In the genomic region with DNA sequence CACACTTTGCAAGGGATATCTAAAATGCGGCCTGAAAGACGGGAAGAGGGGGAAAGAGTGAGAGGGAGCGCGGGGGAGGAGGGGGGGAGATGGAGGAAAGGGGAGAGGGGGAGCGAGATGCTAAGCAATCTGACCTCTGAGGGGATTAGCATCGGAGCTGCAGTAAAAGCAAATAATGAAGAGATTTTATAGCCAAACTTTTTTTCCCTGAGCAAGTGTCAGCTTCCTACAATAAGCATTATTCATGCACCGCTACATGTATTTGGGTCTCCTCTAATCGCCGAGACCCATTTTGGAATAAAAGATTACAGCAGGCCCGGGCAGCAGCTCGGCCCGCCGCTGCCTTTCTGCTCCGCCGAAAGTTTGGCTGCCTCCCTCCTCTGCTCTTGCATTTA, we compare ENCODE assay signal across 21 mouse cellular contexts. TPM values are rescaled to one million over a fixed set of nuclear protein-coding genes. Genes with fewer than 3 reads are reported as not detected.
DNase-seq lines count a peak whose midpoint lies in the region; ATAC-seq lines count a peak whose summit lies in the region.
"Had no signal": no experiment of that assay in that cellular context is flagged by ENCODE, and none has a peak within 500 bp of the region (broad histone marks: within the 10 kb centered on the region; RNA-seq: fewer than 3 reads in every experiment).

No protein-coding gene starts in this region.

- peaks cover 17% of the 10 kb centered on the region for H3K4me1 ChIP-seq in limb, embryonic 11.5 days (ENCODE audit: control insufficient read depth, insufficient read depth, low read length)
- peaks cover 33% of the 10 kb centered on the region for H3K4me1 ChIP-seq in limb, embryonic 10.5 days
- peaks cover 67% of the 10 kb centered on the region for H3K4me1 ChIP-seq in forebrain, embryonic 15.5 days
- peaks cover 35% of the 10 kb centered on the region for H3K4me1 ChIP-seq in midbrain, embryonic 15.5 days

- peaks cover 91% of the 10 kb centered on the region for H3K27me3 ChIP-seq in limb, embryonic 11.5 days (ENCODE audit: control insufficient read depth, insufficient read depth, low read length)
- H3K27me3 ChIP-seq in limb, embryonic 10.5 days (ENCODE audit: low read depth, poor library complexity, severe bottlenecking), result peaks cover 100% of the 10 kb centered on the region
- H3K27me3 ChIP-seq in forebrain, embryonic 15.5 days, result no peaks in the 10 kb centered on the region
- peaks cover 73% of the 10 kb centered on the region for H3K27me3 ChIP-seq in midbrain, embryonic 15.5 days (replicated peaks)

- H3K36me3 ChIP-seq in limb, embryonic 11.5 days (ENCODE audit: control insufficient read depth, insufficient read depth, low read length), result no peaks in the 10 kb centered on the region
- H3K36me3 ChIP-seq in limb, embryonic 10.5 days, result no peaks in the 10 kb centered on the region
- H3K36me3 ChIP-seq in forebrain, embryonic 15.5 days, result no peaks in the 10 kb centered on the region
- no peaks in the 10 kb centered on the region for H3K36me3 ChIP-seq in midbrain, embryonic 15.5 days (replicated peaks)
- H3K36me3 ChIP-seq: limb, embryonic 15.5 days had no signal

- H3K9me3 ChIP-seq in limb, embryonic 11.5 days (ENCODE audit: control insufficient read depth, low read length), result no peaks in the 10 kb centered on the region
- no peaks in the 10 kb centered on the region for H3K9me3 ChIP-seq in limb, embryonic 10.5 days (replicated peaks)
- H3K9me3 ChIP-seq in forebrain, embryonic 15.5 days, result no peaks in the 10 kb centered on the region
- no peaks in the 10 kb centered on the region for H3K9me3 ChIP-seq in midbrain, embryonic 15.5 days
- H3K9me3 ChIP-seq: limb, embryonic 15.5 days had no signal

- WGBS in limb, embryonic 11.5 days, result under 1% methylated on average over 15 of the region's 15 CpGs
- under 1% methylated on average over 15 of the region's 15 CpGs for whole genome bisulfite sequencing in limb, embryonic 10.5 days
- WGBS in forebrain, embryonic 15.5 days, result 1% methylated on average over 15 of the region's 15 CpGs
- under 1% methylated on average over 15 of the region's 15 CpGs for WGBS in midbrain, embryonic 15.5 days

- no peak for ATAC-seq in limb, embryonic 11.5 days (ENCODE audit: insufficient number of reproducible peaks, low FRiP score, low TSS enrichment, low read depth)
- peak; percentile 54 for ATAC-seq in forebrain, embryonic 15.5 days (replicated peaks)
- no peak for ATAC-seq in midbrain, embryonic 15.5 days (replicated peaks)
- ATAC-seq: hindbrain, postnatal 0 days; liver, postnatal 0 days had no signal

- H3K27ac ChIP-seq in limb, embryonic 11.5 days (replicated peaks; ENCODE audit: low read depth, low read length), result no peak overlapping the region
- H3K27ac ChIP-seq in limb, embryonic 10.5 days, result no peak overlapping the region
- H3K27ac ChIP-seq in forebrain, embryonic 15.5 days (replicated peaks), result peak overlapping the region; percentile 83
- H3K27ac ChIP-seq in midbrain, embryonic 15.5 days, result no peak overlapping the region
- H3K27ac ChIP-seq: hindbrain, postnatal 0 days; limb, embryonic 15.5 days had no signal

- H3K4me3 ChIP-seq in limb, embryonic 11.5 days (ENCODE audit: low read depth, low read length), result no peak overlapping the region
- no peak overlapping the region for H3K4me3 ChIP-seq in limb, embryonic 10.5 days
- peak overlapping the region; percentile 58 for H3K4me3 ChIP-seq in forebrain, embryonic 15.5 days
- no peak overlapping the region for H3K4me3 ChIP-seq in midbrain, embryonic 15.5 days
- H3K4me3 ChIP-seq: limb, embryonic 15.5 days had no signal

- DNase-seq in limb, embryonic 11.5 days (ENCODE audit: low spot score), result peak; percentile 50
- no peak for DNase-seq in limb, embryonic 10.5 days (ENCODE audit: low spot score)
- DNase-seq in embryo, embryonic 9.5 days (ENCODE audit: extremely low spot score), result peak; percentile 21
- no peak for DNase-seq in kidney, adult 11 months
- no peak for DNase-seq in MN1 (ENCODE audit: low spot score)
- DNase-seq in cerebellum, adult 8-10 months, result no peak
- DNase-seq: cerebellum, postnatal 25 days; heart, postnatal 36 days; kidney, adult 9 months; kidney, postnatal 36 days; liver, postnatal 0 days; right cerebral cortex, postnatal 25 days; thymus, postnatal 25 days had no signal

- no peak overlapping the region for H3K4me2 ChIP-seq in limb, embryonic 11.5 days (ENCODE audit: low read depth, severe bottlenecking)
- H3K4me2 ChIP-seq in forebrain, embryonic 15.5 days (replicated peaks), result peak overlapping the region; percentile 66
- peak overlapping the region; percentile 43; the same call in 1 of the 2 replicates for H3K4me2 ChIP-seq in midbrain, embryonic 15.5 days
- H3K4me2 ChIP-seq: heart, embryonic 11.5 days; limb, embryonic 15.5 days had no signal

- no peak overlapping the region for H3K9ac ChIP-seq in limb, embryonic 11.5 days (ENCODE audit: low read length)
- no peak overlapping the region for H3K9ac ChIP-seq in forebrain, embryonic 15.5 days (replicated peaks)
- H3K9ac ChIP-seq in midbrain, embryonic 15.5 days, result no peak overlapping the region
- H3K9ac ChIP-seq: limb, embryonic 15.5 days; liver, postnatal 0 days had no signal

RNA-seq across cellular contexts. Expression of a gene that starts 5.2 kb away (rescaled TPM):
- not detected in 2 replicates for polyA plus RNA-seq in limb, embryonic 11.5 days (2014; fragmentation: Nextera tagmentation; extraction: Ambion mirVana)
- not detected in 2 replicates for polyA plus RNA-seq in limb, embryonic 10.5 days (2016; fragmentation: Nextera tagmentation; extraction: Ambion mirVana)
- 35.4 and 40.5 TPM in 2 replicates for polyA plus RNA-seq in forebrain, embryonic 15.5 days (2015; fragmentation: Nextera tagmentation; extraction: Ambion mirVana)
- polyA plus RNA-seq in midbrain, embryonic 15.5 days (2015; fragmentation: Nextera tagmentation; extraction: Ambion mirVana), result 5.3 and 6.5 TPM in 2 replicates
- polyA plus RNA-seq: C2C12; gonadal fat pad, adult 2 months; hindbrain, postnatal 0 days; limb, embryonic 15.5 days; liver, postnatal 0 days; neural tube, embryonic 11.5 days had no signal

RNA-seq across cellular contexts. Expression of a gene that starts 5.3 kb away (rescaled TPM):
- polyA plus RNA-seq in limb, embryonic 11.5 days (2014; fragmentation: Nextera tagmentation; extraction: Ambion mirVana), result 8.0 and 8.2 TPM in 2 replicates
- 8.4 and 8.9 TPM in 2 replicates for polyA plus RNA-seq in limb, embryonic 10.5 days (2016; fragmentation: Nextera tagmentation; extraction: Ambion mirVana)
- polyA plus RNA-seq in forebrain, embryonic 15.5 days (2015; fragmentation: Nextera tagmentation; extraction: Ambion mirVana), result 50.8 and 51.5 TPM in 2 replicates
- polyA plus RNA-seq in midbrain, embryonic 15.5 days (2015; fragmentation: Nextera tagmentation; extraction: Ambion mirVana), result 37.2 and 39.7 TPM in 2 replicates

Comparison
In these comparisons a context has a peak if more than half of its experiments do, and no peak if none do; other contexts are left out.
1. DNase-seq: peak in limb, embryonic 11.5 days (single experiment) and embryo, embryonic 9.5 days (single experiment); none in limb, embryonic 10.5 days (single experiment), kidney, adult 11 months (single experiment), MN1 (single experiment) and cerebellum, adult 8-10 months (single experiment).